Mouse (Mus musculus) left cerebral cortex, adult 9 months (tissue): Measurements from ENCODE around the gene Lrrc32.

Experiments
- DNase-seq, 2 experiments: peaks; one replicate each; pipeline ENCODE4 v3.0.0; 2022; ENCODE audit warnings: low spot score in 2 of 2

Lrrc32 gene

GRCm38 (mm10) chr7:98544556-98544955, 55.5 kb downstream of the Lrrc32 start:
- no peak for DNase-seq

GRCm38 (mm10) chr7:98548839-98549238, 59.8 kb downstream of the Lrrc32 start:
- DNase-seq: no peak

DNA sequence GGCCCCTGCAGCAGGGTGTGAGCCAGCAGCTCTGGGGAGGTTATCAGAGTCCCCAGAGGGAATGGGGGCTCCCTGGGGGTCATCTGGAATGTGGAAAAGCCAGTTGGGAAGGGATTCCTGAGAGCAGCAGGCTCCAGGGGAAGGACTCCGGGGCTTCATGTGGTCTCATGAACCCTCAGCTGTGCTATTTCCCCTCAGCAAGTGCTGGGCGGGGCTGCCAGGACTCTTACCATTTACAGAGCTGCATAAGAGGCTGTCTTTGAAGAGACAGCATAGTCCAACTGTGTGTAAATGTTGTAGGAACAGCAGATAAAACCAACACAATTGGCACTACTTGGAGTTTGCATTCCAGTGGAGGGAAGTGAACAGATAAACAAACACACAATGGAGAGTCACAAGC, 61.5 kb downstream of the Lrrc32 start:
- no peak for DNase-seq

DNA sequence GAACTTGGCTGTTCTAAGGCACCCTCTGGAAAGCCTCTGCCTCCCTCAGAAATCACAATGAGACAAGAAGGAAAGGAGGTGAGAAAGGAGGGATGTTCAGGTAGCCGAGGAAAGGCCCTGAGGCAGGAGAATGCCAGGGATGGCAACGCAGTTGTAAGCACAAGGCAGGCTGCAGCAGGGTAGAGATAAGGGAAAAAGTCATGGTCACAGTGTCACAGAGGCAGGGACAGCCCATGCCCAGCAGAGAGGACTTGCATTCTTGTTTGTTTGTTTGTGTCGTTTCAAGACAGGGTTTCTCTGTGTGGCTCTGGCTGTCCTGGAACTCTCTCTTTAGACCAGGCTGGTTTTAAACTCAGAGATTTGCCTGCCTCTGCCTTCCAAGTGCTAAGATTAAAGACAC, 62.0 kb downstream of the Lrrc32 start:
- DNase-seq: no peak
